Mouse (Mus musculus) forebrain, postnatal 0 days (tissue): ENCODE results near the gene Cnp. TPM values are rescaled to one million over a fixed set of nuclear protein-coding genes. Genes with fewer than 3 reads are reported as not detected.
A peak's percentile ranks its signal among the peaks of the same experiment; 100 is the strongest.

ENCODE experiments used
- ATAC-seq: fragments of 200-750 bp; cut with Nextera tagmentation; 2 replicates; pipeline ENCODE4 v1.8.0; 2017; ENCODE audit warnings: mild to moderate bottlenecking, moderate library complexity
- DNase-seq: peaks from one replicate; pipeline ENCODE4 v3.0.0-alpha.2; 2015
- H3K27ac ChIP-seq: fragments of 300-500 bp; sonication (generic); 2 replicates; pipeline ENCODE4 v1.5.1; 2014; ENCODE audit warnings: low read depth, mild to moderate bottlenecking, antibody characterized with exemption, low read length, moderate library complexity, mixed read lengths
- H3K27me3 ChIP-seq: fragments of 300-500 bp; sonication (generic); 2 replicates; pipeline ENCODE4 v1.6.1; 2014; ENCODE audit warnings: mild to moderate bottlenecking, low read length, mixed read lengths; ENCODE audit not compliant: insufficient read depth
- H3K36me3 ChIP-seq: fragments of 300-500 bp; sonication (generic); 2 replicates; pipeline ENCODE4 v1.6.1; 2014; ENCODE audit warnings: mild to moderate bottlenecking, moderate library complexity; ENCODE audit not compliant: insufficient read depth
- H3K4me1 ChIP-seq: fragments of 300-500 bp; sonication (generic); 2 replicates; pipeline ENCODE4 v1.6.1; 2014; ENCODE audit warnings: antibody characterized with exemption; ENCODE audit not compliant: insufficient read depth
- H3K4me2 ChIP-seq: fragments of 300-500 bp; sonication (generic); 2 replicates; pipeline ENCODE4 v1.6.1; 2014; ENCODE audit warnings: low read depth, mild to moderate bottlenecking, moderate library complexity
- H3K4me3 ChIP-seq: fragments of 300-500 bp; sonication (generic); 2 replicates; pipeline ENCODE4 v1.5.1; 2014; ENCODE audit warnings: low read depth, low read length, mixed read lengths
- H3K9ac ChIP-seq: fragments of 300-500 bp; sonication (generic); 2 replicates; pipeline ENCODE4 v1.6.1; 2014; ENCODE audit warnings: mild to moderate bottlenecking
- H3K9me3 ChIP-seq: fragments of 300-500 bp; sonication (generic); 2 replicates; pipeline ENCODE4 v1.6.1; 2016; ENCODE audit warnings: low read length
- CTCF ChIP-seq: sonication (generic); IDR thresholded peaks from 2 replicates; pipeline ENCODE4 v1.5.1; 2016; ENCODE audit warnings: antibody characterized with exemption, control low read depth, low read depth
- WGBS: fragments of 180-500 bp; shearing (Covaris S2); extraction: QIAGEN DNeasy Blood & Tissue Kit; methylation state at CpG from one replicate; pipeline ENCODE4 v1.1.7; 2014; 5-methylcytosine and 5-hydroxymethylcytosine counted together
- polyA plus RNA-seq: library from polyadenylated mRNA; unstranded; fragments of >200 nt; fragmentation: Nextera tagmentation; extraction: Ambion mirVana; gene quantifications from 2 replicates; pipeline ENCODE4 v1.2.1, GENCODE M21; 2015
- total RNA-seq: library from RNA; depleted of rRNA; stranded (reverse); fragments of >200 nt; gene quantifications from 2 replicates; pipeline ENCODE4 v1.2.3, GENCODE M21; 2014

Cnp gene
- total and polyA plus RNA-seq, 2 experiments from 2014 or later, result 41.5 to 56.2 TPM

DNA sequence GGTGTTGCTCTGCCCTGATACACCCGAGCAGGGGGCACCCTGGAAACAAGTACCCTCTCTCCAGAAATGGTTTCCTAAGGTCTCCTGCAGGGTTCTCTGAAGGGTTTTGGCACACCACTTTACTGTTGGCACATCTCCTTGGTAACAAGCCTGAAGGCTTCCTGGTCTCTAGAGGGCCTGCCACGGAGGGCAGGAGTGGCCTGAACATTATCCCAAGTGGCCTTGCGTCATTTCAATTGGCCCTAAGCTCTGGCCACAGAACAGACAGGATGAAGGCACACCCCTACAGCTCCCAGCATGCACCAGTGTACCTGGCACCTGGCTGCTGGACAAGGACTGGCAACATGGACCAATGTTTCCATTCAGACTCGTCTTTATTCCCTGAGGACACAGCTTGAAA, 21.9 kb upstream of the Cnp start:
- Histone ChIP-seq H3K27me3 (no peaks in the 10 kb centered on the region), H3K4me1 (no peaks in the 10 kb centered on the region), H3K36me3 (no peaks in the 10 kb centered on the region), H3K4me3 (no peak overlapping the region), H3K9ac (no peak overlapping the region), H3K27ac (no peak overlapping the region), H3K4me2 (no peak overlapping the region), H3K9me3 (no peaks in the 10 kb centered on the region)
- no peak for TF ChIP-seq CTCF
- WGBS, result 79% methylated on average over 4 of the region's 4 CpGs
- 0 out of 2 replicates have a peak, but pooled peaks have one; percentile 18 for ATAC-seq
- DNase-seq, result no peak

DNA sequence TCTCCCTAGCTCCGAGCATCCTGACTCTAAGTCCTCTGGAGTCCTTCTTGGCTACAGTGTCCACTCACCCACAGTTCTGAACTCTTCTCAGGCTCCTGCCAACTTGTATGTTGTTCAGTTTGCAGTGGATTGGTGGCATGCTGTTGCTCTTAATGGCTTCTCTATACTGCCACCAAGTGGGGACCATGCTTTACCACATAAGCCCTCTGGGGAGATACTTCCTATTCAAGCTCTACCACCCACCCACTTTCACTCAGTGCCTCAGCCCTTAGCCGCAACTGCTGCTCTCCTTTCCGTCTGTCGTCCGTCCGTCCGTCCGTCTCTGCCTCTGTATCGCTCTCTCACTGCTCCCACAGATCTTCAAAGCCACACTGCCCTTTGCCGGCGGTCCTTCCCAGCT, 19.1 kb upstream of the Cnp start:
- no peak overlapping the region for H3K27ac ChIP-seq
- TF ChIP-seq CTCF, result peak; percentile 81
- no peak overlapping the region for H3K4me3 ChIP-seq
- no peaks in the 10 kb centered on the region for H3K27me3 ChIP-seq
- H3K4me2 ChIP-seq, result 0 out of 2 replicates have a peak overlapping the region, but pooled peaks have one; percentile 16
- DNase-seq (peak; percentile 75), ATAC-seq (peak; percentile 81)
- no peaks in the 10 kb centered on the region for H3K36me3 ChIP-seq
- no peaks in the 10 kb centered on the region for H3K4me1 ChIP-seq
- WGBS, result 19% methylated on average over 11 of the region's 11 CpGs
- H3K9ac ChIP-seq, result no peak overlapping the region
- H3K9me3 ChIP-seq, result no peaks in the 10 kb centered on the region

DNA sequence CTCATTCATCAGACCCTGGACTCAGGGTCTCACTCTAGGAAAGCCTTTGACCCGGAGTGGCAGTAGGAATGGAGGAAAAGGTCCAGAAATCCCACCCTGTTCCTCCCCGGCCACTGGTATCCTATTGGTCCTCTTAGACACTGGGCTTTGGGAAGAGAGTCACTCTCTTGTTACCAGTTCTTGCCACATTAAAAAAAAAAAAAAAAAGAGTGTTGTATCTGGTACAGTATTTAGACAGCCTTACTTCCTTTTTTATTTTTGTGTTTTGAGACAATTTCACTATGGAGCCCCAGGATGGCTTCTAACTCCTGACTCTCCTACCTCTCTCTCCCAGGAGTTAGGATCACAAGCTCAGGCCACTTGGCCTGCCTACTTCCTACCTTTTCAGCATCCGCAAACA, 17.1 kb upstream of the Cnp start:
- TF ChIP-seq CTCF, result no peak
- Histone ChIP-seq H3K4me1 (no peaks in the 10 kb centered on the region), H3K9ac (no peak overlapping the region; the same call in 1 of the 2 replicates), H3K9me3 (no peaks in the 10 kb centered on the region), H3K27ac (no peak overlapping the region), H3K27me3 (no peaks in the 10 kb centered on the region), H3K4me2 (no peak overlapping the region), H3K4me3 (no peak overlapping the region), H3K36me3 (no peaks in the 10 kb centered on the region)
- no peak for ATAC-seq
- WGBS, result 80% methylated on average over 3 of the region's 3 CpGs
- no peak for DNase-seq

DNA sequence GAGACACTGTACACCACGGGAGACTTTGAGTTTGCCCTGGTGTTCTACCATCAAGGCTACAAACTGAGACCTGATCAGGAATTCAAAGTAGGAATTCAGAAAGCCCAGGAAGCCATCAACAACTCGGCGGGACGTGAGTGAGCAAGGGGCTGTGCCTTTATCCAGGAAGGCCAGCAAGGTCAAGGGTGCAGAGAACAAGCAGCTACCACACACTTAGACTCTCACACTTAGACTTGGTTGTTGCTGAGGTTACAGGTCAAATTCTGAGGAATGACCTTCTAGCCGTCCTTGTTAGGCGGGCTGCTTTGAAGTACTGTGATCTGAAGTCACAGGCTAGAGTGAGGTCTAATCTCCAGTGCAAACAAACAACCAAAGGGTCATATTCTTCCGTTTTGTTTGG, 15.2 kb upstream of the Cnp start:
- no peak for ATAC-seq
- no peak for TF ChIP-seq CTCF
- DNase-seq, result no peak
- no peaks in the 10 kb centered on the region for H3K4me1 ChIP-seq
- H3K9me3 ChIP-seq, result no peaks in the 10 kb centered on the region
- no peaks in the 10 kb centered on the region for H3K36me3 ChIP-seq
- H3K9ac ChIP-seq, result no peak overlapping the region
- H3K27ac ChIP-seq, result no peak overlapping the region
- H3K4me2 ChIP-seq, result no peak overlapping the region
- no peaks in the 10 kb centered on the region for H3K27me3 ChIP-seq
- 62% methylated on average over 7 of the region's 7 CpGs for WGBS
- H3K4me3 ChIP-seq, result no peak overlapping the region

DNA sequence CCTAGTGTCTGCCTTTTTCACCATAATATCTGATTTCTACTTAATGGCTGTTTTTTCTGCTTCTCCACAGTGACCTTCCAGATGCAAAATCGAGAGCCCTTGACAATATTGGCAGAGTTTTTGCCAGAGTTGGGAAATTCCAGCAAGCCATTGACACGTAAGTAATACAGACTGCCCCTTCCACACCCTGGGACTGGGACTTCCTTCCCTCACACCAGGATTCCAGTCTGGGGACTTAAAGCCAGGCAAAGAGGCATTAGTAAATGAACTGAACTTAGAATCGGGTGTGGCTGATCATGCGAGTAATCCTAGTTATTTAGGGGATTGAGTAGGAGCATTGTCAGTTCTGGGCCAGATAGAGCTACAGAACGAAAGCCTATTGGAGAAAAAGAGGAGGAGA, 13.0 kb upstream of the Cnp start:
- DNase-seq (no peak), ATAC-seq (no peak)
- H3K36me3 ChIP-seq, result no peaks in the 10 kb centered on the region
- no peak overlapping the region for H3K27ac ChIP-seq
- 26% methylated on average over 5 of the region's 5 CpGs for WGBS
- H3K4me1 ChIP-seq, result no peaks in the 10 kb centered on the region
- no peaks in the 10 kb centered on the region for H3K9me3 ChIP-seq
- H3K9ac ChIP-seq, result no peak overlapping the region
- H3K4me2 ChIP-seq, result no peak overlapping the region
- H3K27me3 ChIP-seq, result no peaks in the 10 kb centered on the region
- H3K4me3 ChIP-seq, result no peak overlapping the region
- no peak for TF ChIP-seq CTCF

DNA sequence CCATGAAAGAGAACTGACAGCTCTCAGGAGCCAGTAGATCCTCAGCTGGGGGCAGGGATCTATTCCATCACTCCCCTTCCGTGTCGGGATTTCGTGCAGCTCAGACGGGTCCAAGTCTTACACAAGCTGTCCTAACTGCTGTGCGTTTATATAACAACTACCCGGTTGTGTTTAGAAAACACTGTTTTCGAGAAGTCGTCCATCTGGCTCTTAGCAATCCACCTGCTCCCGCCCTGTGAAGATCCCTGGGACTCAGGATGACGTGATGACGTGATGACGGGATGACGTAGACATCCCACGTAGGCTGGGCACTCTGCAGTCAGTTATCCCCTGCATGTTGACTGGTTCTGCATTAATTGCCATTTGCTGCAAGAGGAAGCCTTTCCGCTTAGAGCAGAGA, 10.4 kb upstream of the Cnp start:
- Histone ChIP-seq H3K27ac (no peak overlapping the region), H3K9me3 (no peaks in the 10 kb centered on the region), H3K9ac (no peak overlapping the region), H3K36me3 (no peaks in the 10 kb centered on the region), H3K4me1 (no peaks in the 10 kb centered on the region), H3K4me2 (peak overlapping the region; percentile 9; the same call in 1 of the 2 replicates), H3K27me3 (no peaks in the 10 kb centered on the region), H3K4me3 (no peak overlapping the region)
- TF ChIP-seq CTCF, result no peak
- WGBS, result 54% methylated on average over 15 of the region's 15 CpGs
- ATAC-seq (peak; percentile 87), DNase-seq (peak; percentile 81)

DNA sequence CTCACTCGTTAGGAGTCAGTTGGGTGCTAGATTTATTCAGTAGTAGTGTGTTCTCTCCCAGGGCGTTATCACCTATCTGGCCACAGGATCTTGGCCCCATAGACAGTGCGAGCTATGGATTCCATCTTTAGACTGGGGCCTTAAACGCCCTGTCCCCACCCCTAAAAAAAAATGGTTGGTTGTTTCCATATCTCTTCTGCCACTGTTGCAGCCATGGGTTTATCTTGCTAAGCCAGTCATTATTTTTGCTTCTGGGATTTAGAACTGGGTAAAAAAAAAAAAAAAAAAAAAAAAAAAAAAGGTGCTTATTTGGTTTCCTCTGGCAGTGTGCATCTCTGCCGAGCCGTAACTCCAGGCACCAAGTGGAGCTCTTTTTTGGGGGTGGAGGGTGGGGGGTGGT, 10.0 kb upstream of the Cnp start:
- Histone ChIP-seq H3K27me3 (no peaks in the 10 kb centered on the region), H3K4me2 (no peak overlapping the region), H3K4me1 (no peaks in the 10 kb centered on the region), H3K4me3 (no peak overlapping the region), H3K27ac (no peak overlapping the region), H3K9me3 (no peaks in the 10 kb centered on the region), H3K36me3 (no peaks in the 10 kb centered on the region), H3K9ac (no peak overlapping the region)
- WGBS, result 87% methylated on average over 6 of the region's 6 CpGs
- ATAC-seq (no peak), DNase-seq (no peak)
- no peak for TF ChIP-seq CTCF

DNA sequence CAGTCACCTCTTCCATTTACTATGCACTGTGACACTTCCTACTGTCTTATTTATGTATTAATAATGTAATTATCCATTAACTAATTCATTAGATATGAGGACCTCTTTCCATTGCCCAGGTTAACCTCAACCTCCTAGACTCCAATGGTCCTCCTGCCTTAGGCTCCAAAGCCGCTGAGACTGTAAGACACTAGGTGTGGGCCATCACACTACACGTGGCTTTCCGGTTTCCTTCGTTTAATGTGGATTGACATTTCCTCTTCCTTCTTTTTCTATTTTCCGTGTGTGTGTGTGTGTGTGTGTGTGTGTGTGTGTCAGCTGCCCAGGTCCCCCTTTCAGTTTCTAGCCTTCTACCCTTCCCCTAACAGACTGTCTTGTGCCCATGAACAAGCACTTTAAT, 7.5 kb upstream of the Cnp start:
- ATAC-seq, result no peak
- no peak for DNase-seq
- Histone ChIP-seq H3K9ac (no peak overlapping the region), H3K4me2 (no peak overlapping the region), H3K9me3 (no peaks in the 10 kb centered on the region), H3K4me1 (no peaks in the 10 kb centered on the region), H3K36me3 (no peaks in the 10 kb centered on the region), H3K4me3 (no peak overlapping the region), H3K27ac (no peak overlapping the region), H3K27me3 (peaks cover 6% of the 10 kb centered on the region)
- 86% methylated on average over 5 of the region's 5 CpGs for WGBS
- no peak for TF ChIP-seq CTCF
